Mouse (Mus musculus) lung, postnatal 0 days (tissue): ENCODE measurements at regions not wholly inside any gene's neighbourhood (a gene's known extent, or its start where the extent isn't known, plus 50 kb on each side); places are given as distances from the start of the nearest gene placed in this dataset.

Source experiments
- CTCF ChIP-seq: IDR thresholded peaks from 2 replicates; pipeline ENCODE4 v1.5.1; 2016; ENCODE audit warnings: antibody characterized with exemption, mild to moderate bottlenecking
- EP300 ChIP-seq: IDR thresholded peaks from 2 replicates; pipeline ENCODE4 v1.6.1; 2016; ENCODE audit warnings: antibody characterized with exemption, mild to moderate bottlenecking, control low read depth

DNA sequence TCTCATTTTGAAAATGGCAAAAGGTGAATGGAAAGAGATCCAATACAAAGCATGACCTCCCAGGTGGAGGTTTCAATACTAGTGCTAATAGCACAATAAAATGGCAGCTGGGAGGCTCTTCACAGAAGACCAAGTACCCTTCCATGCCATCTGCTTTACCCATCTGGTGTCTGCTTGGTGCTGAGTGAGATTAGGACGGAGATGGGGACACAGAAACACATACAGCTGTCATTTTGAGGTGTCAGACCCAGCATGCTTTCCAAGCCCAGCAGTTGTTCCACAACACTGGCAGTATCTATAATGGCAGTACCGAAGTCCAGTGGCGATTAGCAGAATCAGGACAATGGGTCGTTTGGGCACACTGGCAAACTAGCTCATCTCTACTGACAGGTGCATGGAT is 118.9 kb upstream of the 1700064H15Rik start:
- TF ChIP-seq CTCF (no peak), EP300 (no peak)
